Mouse (Mus musculus): ENCODE data around the gene Mrpl33. TPM values are rescaled to one million over a fixed set of nuclear protein-coding genes. Genes with fewer than 3 reads are reported as not detected.
A peak's percentile ranks its signal among the peaks of the same experiment; 100 is the strongest.

Gene Mrpl33
- 184 and 211 TPM in 2 replicates for polyA plus RNA-seq (2015; fragmentation: Nextera tagmentation; extraction: Ambion mirVana)

DNA sequence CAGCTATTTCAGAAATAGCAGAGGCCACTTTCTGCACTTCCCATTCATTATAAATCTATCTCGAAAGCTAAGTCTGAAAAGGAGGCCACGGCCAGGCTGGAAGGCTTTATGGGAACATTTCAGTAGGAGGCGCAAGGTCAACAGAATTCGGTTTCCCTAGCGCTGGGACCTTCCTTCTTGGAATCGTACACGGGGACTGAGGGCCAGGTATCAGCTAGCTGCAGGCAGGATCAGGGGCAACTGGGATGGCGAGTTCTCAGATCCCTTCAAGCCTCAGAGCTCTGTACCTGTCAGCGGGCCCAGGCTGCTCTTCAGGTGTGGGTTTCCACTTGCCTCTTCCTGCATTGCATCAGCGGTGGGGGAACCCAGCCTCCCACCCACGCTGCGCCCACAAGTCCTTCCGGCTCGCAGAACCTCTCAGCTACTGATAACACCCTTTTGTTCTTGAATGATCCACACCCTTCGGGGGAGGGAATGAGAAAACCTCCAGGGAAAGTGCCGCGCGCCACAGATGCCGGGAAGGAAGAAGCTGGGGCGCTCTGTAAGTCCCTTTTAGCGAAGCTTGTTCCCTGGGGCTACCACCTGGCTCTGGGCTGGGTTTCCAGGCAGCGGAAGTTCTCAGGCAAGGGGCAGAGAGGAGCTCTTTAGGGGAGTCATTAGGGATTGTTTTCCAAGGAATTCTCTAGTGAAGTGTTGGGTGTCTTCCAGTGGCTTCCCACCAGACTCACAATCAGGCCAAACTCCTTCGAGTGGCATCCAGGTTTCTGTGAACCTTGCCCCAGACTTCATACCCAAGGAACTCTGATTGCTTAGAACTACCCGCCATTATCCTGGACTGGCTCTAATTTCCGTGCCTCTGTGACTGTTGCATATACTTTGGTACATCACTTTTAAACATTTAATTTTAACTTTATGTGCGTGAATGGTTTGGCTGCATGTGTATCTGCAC is at the start of gene Mrpl33:
Gene Mrpl33, plus strand, starts transcription at position 455 of the 949 bp plus-strand sequence.
- peak; percentile 66; the same call in 1 of the 2 replicates for ATAC-seq
- H3K4me1 ChIP-seq (ENCODE audit: control insufficient read depth, insufficient read depth, low read length), result peaks cover 15% of the 10 kb centered on the region
- no peak within 1 kb of the TSS for H3K27ac ChIP-seq (ENCODE audit: low read length)
- WGBS, result 8% methylated on average over 26 of the region's 26 CpGs
- H3K27me3 ChIP-seq (ENCODE audit: control insufficient read depth, insufficient read depth, low read depth, low read length), result peaks cover 3% of the 10 kb centered on the region
- H3K4me2 ChIP-seq (ENCODE audit: low read length), result peak within 1 kb of the TSS; percentile 73
- H3K9ac ChIP-seq (ENCODE audit: low read depth, low read length), result peak within 1 kb of the TSS; percentile 56
- peak within 1 kb of the TSS; percentile 40 for H3K4me3 ChIP-seq (ENCODE audit: low read depth, low read length)
- H3K9me3 ChIP-seq (replicated peaks; ENCODE audit: control insufficient read depth, low read length, poor library complexity, severe bottlenecking), result no peaks in the 10 kb centered on the region
- H3K36me3 ChIP-seq (ENCODE audit: control insufficient read depth, insufficient read depth, low read length), result no peaks in the 10 kb centered on the region

- Histone ChIP-seq H3K4me2 (ENCODE audit: low read length) (no peak overlapping the region), H3K27me3 (ENCODE audit: control insufficient read depth, insufficient read depth, low read depth, low read length) (no peaks in the 10 kb centered on the region), H3K9me3 (replicated peaks; ENCODE audit: control insufficient read depth, low read length, poor library complexity, severe bottlenecking) (no peaks in the 10 kb centered on the region), H3K36me3 (ENCODE audit: control insufficient read depth, insufficient read depth, low read length) (peaks cover 17% of the 10 kb centered on the region), H3K4me3 (ENCODE audit: low read depth, low read length) (no peak overlapping the region), H3K4me1 (ENCODE audit: control insufficient read depth, insufficient read depth, low read length) (no peaks in the 10 kb centered on the region), H3K27ac (ENCODE audit: low read length) (no peak overlapping the region), H3K9ac (ENCODE audit: low read depth, low read length) (no peak overlapping the region)
- ATAC-seq, result no peak
- 67% methylated on average over 1 of the region's 1 CpGs for WGBS
Observed at GRCm38 (mm10) chr5:31559401-31559800, 37.3 kb upstream of the Mrpl33 start.

DNA sequence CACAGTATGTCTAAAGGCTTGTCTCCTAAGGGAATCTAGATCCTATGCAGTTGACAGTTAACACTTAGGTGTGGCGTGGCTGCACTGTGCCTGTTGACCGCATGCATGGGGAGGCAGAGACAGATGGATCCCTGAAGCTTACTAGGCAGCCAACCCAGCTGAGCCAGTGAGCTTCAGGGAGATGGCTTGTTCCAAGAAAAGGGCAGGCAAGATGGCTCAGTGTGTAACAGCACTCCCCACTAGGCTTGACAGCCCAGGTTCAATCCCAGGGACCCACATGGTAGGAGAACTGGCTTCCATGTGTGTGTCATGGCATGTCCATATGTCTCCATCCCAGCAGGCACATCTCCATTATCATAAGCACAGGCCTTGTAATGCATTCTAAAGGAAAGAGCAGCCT is 36.4 kb upstream of the Mrpl33 start:
- Histone ChIP-seq H3K4me2 (ENCODE audit: low read length) (no peak overlapping the region), H3K9me3 (replicated peaks; ENCODE audit: control insufficient read depth, low read length, poor library complexity, severe bottlenecking) (no peaks in the 10 kb centered on the region), H3K4me3 (ENCODE audit: low read depth, low read length) (no peak overlapping the region), H3K36me3 (ENCODE audit: control insufficient read depth, insufficient read depth, low read length) (peaks cover 17% of the 10 kb centered on the region), H3K4me1 (ENCODE audit: control insufficient read depth, insufficient read depth, low read length) (no peaks in the 10 kb centered on the region), H3K9ac (ENCODE audit: low read depth, low read length) (no peak overlapping the region), H3K27ac (ENCODE audit: low read length) (no peak overlapping the region), H3K27me3 (ENCODE audit: control insufficient read depth, insufficient read depth, low read depth, low read length) (no peaks in the 10 kb centered on the region)
- no peak for ATAC-seq
- 98% methylated on average over 2 of the region's 2 CpGs for WGBS

DNA sequence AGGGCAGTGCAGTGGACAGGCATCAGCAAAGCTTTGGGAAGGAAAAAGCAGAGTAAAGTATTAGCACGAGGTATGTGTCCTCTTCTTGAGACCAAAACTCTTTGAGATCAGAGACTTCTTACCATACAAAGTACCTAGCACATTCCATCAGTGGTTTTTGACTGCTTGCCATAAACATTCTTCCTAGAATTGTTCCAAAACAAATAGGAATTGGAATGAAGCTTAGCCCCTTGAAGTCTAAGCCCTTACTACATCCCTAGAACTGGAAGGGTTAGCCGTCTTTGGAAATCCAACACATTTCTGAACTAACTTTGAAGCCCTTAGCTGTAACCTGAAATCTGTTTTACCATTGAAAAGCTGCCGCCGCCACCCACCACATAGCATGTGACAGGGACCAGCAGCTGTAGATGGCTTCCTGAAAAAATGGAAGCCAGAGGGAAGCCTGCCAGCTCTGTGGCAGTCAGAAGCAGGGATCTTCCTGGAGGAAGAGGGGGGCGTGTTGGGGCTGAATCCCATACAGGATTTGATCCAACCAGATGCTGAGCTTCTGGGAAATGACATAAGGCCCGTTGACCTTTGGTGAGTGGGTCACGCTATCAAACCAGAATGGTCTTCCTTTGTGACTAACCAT is 34.6 kb upstream of the Mrpl33 start:
- H3K4me1 ChIP-seq (ENCODE audit: control insufficient read depth, insufficient read depth, low read length), result no peaks in the 10 kb centered on the region
- WGBS, result 85% methylated on average over 7 of the region's 7 CpGs
- H3K4me3 ChIP-seq (ENCODE audit: low read depth, low read length), result no peak overlapping the region
- H3K27me3 ChIP-seq (ENCODE audit: control insufficient read depth, insufficient read depth, low read depth, low read length), result no peaks in the 10 kb centered on the region
- no peak for ATAC-seq
- no peak overlapping the region for H3K4me2 ChIP-seq (ENCODE audit: low read length)
- peaks cover 10% of the 10 kb centered on the region for H3K36me3 ChIP-seq (ENCODE audit: control insufficient read depth, insufficient read depth, low read length)
- no peak overlapping the region for H3K27ac ChIP-seq (ENCODE audit: low read length)
- no peak overlapping the region for H3K9ac ChIP-seq (ENCODE audit: low read depth, low read length)
- no peaks in the 10 kb centered on the region for H3K9me3 ChIP-seq (replicated peaks; ENCODE audit: control insufficient read depth, low read length, poor library complexity, severe bottlenecking)

GRCm38 (mm10) chr5:31563496-31563895 is 33.2 kb upstream of the Mrpl33 start:
- WGBS, result 10% methylated on average over 6 of the region's 6 CpGs
- Histone ChIP-seq H3K4me2 (ENCODE audit: low read length) (no peak overlapping the region), H3K9me3 (replicated peaks; ENCODE audit: control insufficient read depth, low read length, poor library complexity, severe bottlenecking) (no peaks in the 10 kb centered on the region), H3K27ac (ENCODE audit: low read length) (no peak overlapping the region), H3K9ac (ENCODE audit: low read depth, low read length) (no peak overlapping the region), H3K27me3 (ENCODE audit: control insufficient read depth, insufficient read depth, low read depth, low read length) (no peaks in the 10 kb centered on the region), H3K4me3 (ENCODE audit: low read depth, low read length) (no peak overlapping the region), H3K36me3 (ENCODE audit: control insufficient read depth, insufficient read depth, low read length) (peaks cover 3% of the 10 kb centered on the region; the same call in 1 of the 2 replicates), H3K4me1 (ENCODE audit: control insufficient read depth, insufficient read depth, low read length) (no peaks in the 10 kb centered on the region)
- 0 out of 2 replicates have a peak, but pooled peaks have one; percentile 51 for ATAC-seq

DNA sequence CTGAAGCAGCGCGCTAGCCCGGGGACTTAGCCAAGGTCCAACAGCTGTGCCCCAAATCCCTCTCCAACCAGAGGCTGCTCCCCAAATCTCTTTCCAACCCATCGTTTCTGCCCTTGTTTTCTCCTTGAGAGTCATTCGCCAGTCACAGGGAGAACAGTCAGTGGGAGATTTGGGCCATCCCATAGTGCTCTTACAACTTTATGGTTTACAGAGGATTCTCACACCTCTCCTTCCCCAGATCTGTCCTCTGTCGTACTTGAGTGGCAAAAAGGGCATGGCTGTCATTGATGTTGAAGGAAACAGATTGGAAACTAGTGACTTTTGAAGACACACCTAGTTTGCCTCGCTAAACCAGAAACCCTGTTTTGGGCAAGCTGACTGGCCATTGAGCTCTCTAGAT is 32.8 kb upstream of the Mrpl33 start:
- ATAC-seq, result no peak
- 45% methylated on average over 7 of the region's 7 CpGs for WGBS
- H3K9me3 ChIP-seq (replicated peaks; ENCODE audit: control insufficient read depth, low read length, poor library complexity, severe bottlenecking), result no peaks in the 10 kb centered on the region
- no peaks in the 10 kb centered on the region for H3K4me1 ChIP-seq (ENCODE audit: control insufficient read depth, insufficient read depth, low read length)
- H3K4me2 ChIP-seq (ENCODE audit: low read length), result no peak overlapping the region
- no peak overlapping the region for H3K9ac ChIP-seq (ENCODE audit: low read depth, low read length)
- H3K36me3 ChIP-seq (ENCODE audit: control insufficient read depth, insufficient read depth, low read length), result peaks cover 3% of the 10 kb centered on the region; the same call in 1 of the 2 replicates
- H3K4me3 ChIP-seq (ENCODE audit: low read depth, low read length), result no peak overlapping the region
- no peaks in the 10 kb centered on the region for H3K27me3 ChIP-seq (ENCODE audit: control insufficient read depth, insufficient read depth, low read depth, low read length)
- H3K27ac ChIP-seq (ENCODE audit: low read length), result no peak overlapping the region

DNA sequence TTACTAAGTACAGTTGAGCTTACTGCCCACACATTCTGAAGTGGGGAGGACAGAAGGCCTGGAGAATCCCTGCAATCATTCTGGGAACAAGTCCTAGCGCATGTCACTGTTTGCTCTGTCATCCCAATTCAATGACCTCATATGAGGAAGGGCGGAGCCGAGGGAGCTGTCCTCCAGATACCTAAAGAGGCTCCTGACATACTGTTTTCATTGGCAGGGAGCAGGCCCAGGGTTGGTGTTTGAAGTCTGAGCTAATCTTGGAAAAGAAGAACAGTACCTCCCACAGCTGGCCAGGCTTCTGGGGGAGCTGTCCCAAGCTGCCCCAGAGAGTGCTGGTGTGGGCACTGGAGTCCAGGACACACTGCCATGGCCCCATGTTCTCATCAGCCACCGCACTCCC is 31.8 kb upstream of the Mrpl33 start:
- ATAC-seq, result no peak
- Histone ChIP-seq H3K4me1 (ENCODE audit: control insufficient read depth, insufficient read depth, low read length) (no peaks in the 10 kb centered on the region), H3K4me3 (ENCODE audit: low read depth, low read length) (no peak overlapping the region), H3K27ac (ENCODE audit: low read length) (no peak overlapping the region), H3K4me2 (ENCODE audit: low read length) (no peak overlapping the region), H3K9me3 (replicated peaks; ENCODE audit: control insufficient read depth, low read length, poor library complexity, severe bottlenecking) (no peaks in the 10 kb centered on the region), H3K36me3 (ENCODE audit: control insufficient read depth, insufficient read depth, low read length) (no peaks in the 10 kb centered on the region), H3K27me3 (ENCODE audit: control insufficient read depth, insufficient read depth, low read depth, low read length) (no peaks in the 10 kb centered on the region), H3K9ac (ENCODE audit: low read depth, low read length) (no peak overlapping the region)
- WGBS, result 93% methylated on average over 4 of the region's 4 CpGs

DNA sequence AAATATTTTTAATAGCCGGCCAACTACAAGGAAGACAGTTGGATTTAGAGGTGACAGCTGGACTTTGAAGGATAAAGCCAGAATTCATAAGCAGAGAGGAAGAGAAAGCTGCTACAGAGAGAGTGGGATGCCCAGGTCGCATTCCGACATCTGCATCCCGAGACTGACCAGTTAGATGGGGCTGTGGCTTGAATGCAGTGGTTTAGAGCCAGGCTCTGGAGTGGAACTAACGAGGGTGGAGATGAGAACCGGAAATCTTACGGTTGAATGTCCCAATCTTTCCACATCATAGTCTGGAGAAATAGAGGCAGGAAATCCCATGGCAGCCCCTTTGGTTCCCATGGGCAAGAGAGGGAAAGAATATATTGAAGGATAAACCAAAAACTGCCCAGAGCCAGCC is 30.7 kb upstream of the Mrpl33 start:
- Histone ChIP-seq H3K27ac (ENCODE audit: low read length) (no peak overlapping the region), H3K4me3 (ENCODE audit: low read depth, low read length) (no peak overlapping the region), H3K9ac (ENCODE audit: low read depth, low read length) (no peak overlapping the region), H3K27me3 (ENCODE audit: control insufficient read depth, insufficient read depth, low read depth, low read length) (no peaks in the 10 kb centered on the region), H3K36me3 (ENCODE audit: control insufficient read depth, insufficient read depth, low read length) (no peaks in the 10 kb centered on the region), H3K4me2 (ENCODE audit: low read length) (no peak overlapping the region), H3K4me1 (ENCODE audit: control insufficient read depth, insufficient read depth, low read length) (peaks cover 3% of the 10 kb centered on the region), H3K9me3 (replicated peaks; ENCODE audit: control insufficient read depth, low read length, poor library complexity, severe bottlenecking) (no peaks in the 10 kb centered on the region)
- WGBS, result 68% methylated on average over 7 of the region's 7 CpGs
- no peak for ATAC-seq

DNA sequence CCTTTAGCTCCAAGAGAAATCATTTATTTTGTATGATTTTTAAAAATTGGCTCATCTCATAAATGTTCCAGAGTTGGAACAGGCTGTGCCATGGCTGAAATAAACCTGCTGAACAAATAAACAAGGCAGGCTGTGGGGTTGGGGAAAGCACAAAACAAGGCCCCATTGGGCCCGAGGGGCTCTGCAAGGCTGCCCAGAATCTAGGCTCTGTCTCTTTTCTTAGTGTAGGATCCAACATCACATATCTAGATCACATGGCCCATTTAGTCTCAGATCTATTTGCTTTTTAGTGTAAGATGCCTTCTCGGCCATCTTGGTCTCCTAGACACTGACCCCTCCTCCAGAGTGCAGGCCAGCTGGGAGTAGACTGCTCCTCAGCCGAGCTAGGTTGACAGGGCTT is 30.3 kb upstream of the Mrpl33 start:
- H3K27ac ChIP-seq (ENCODE audit: low read length), result no peak overlapping the region
- H3K27me3 ChIP-seq (ENCODE audit: control insufficient read depth, insufficient read depth, low read depth, low read length), result no peaks in the 10 kb centered on the region
- H3K9me3 ChIP-seq (replicated peaks; ENCODE audit: control insufficient read depth, low read length, poor library complexity, severe bottlenecking), result no peaks in the 10 kb centered on the region
- no peak overlapping the region for H3K4me3 ChIP-seq (ENCODE audit: low read depth, low read length)
- no peak overlapping the region for H3K4me2 ChIP-seq (ENCODE audit: low read length)
- ATAC-seq, result no peak
- H3K4me1 ChIP-seq (ENCODE audit: control insufficient read depth, insufficient read depth, low read length), result peaks cover 5% of the 10 kb centered on the region
- no peaks in the 10 kb centered on the region for H3K36me3 ChIP-seq (ENCODE audit: control insufficient read depth, insufficient read depth, low read length)
- WGBS, result 57% methylated on average over 3 of the region's 3 CpGs
- no peak overlapping the region for H3K9ac ChIP-seq (ENCODE audit: low read depth, low read length)

All from midbrain, embryonic 16.5 days (tissue).